Mouse (Mus musculus) limb, embryonic 10.5 days (tissue): Measurements from ENCODE around the gene Nfatc2ip. TPM values are rescaled to one million over a fixed set of nuclear protein-coding genes. Genes with fewer than 3 reads are reported as not detected.

ENCODE experiments used
- DNase-seq: peaks from one replicate; pipeline ENCODE4 v3.0.0-alpha.2; 2017; ENCODE audit warnings: low spot score
- H3K27ac ChIP-seq: fragments of 300-500 bp; sonication (generic); 2 replicates; pipeline ENCODE4 v1.5.1; 2016; ENCODE audit warnings: mild to moderate bottlenecking
- H3K27me3 ChIP-seq: fragments of 300-500 bp; sonication (generic); 2 replicates; pipeline ENCODE4 v1.6.1; 2016; ENCODE audit warnings: low read depth, mild to moderate bottlenecking; ENCODE audit not compliant: poor library complexity, severe bottlenecking
- H3K36me3 ChIP-seq: fragments of 300-500 bp; sonication (generic); 2 replicates; pipeline ENCODE4 v1.6.1; 2016; ENCODE audit warnings: mild to moderate bottlenecking, moderate library complexity
- H3K4me1 ChIP-seq: fragments of 300-500 bp; sonication (generic); 2 replicates; pipeline ENCODE4 v1.6.1; 2016
- H3K4me3 ChIP-seq: fragments of 300-500 bp; sonication (generic); 2 replicates; pipeline ENCODE4 v1.5.1; 2016; ENCODE audit warnings: mild to moderate bottlenecking, moderate library complexity
- H3K9me3 ChIP-seq: fragments of 300-500 bp; sonication (generic); replicated peaks from 2 replicates; pipeline ENCODE4 v1.6.1; 2016; ENCODE audit warnings: mild to moderate bottlenecking
- WGBS: fragments of 180-500 bp; shearing (Covaris S2); methylation state at CpG from one replicate; pipeline ENCODE4 v1.1.7; 2016; 5-methylcytosine and 5-hydroxymethylcytosine counted together
- microRNA-seq: library from miRNA; unstranded; fragments of <30 nt; microRNA quantifications from one replicate; pipeline ENCODE4, GENCODE M21; 2017
- polyA plus RNA-seq: library from polyadenylated mRNA; unstranded; fragments of >200 nt; fragmentation: Nextera tagmentation; extraction: Ambion mirVana; gene quantifications from 2 replicates; pipeline ENCODE4 v1.2.1, GENCODE M21; 2016

The Nfatc2ip gene
- polyA plus RNA-seq, 1 experiment from 2014 or later = 2.6 TPM

- no peak overlapping the region for H3K4me3 ChIP-seq
- no peaks in the 10 kb centered on the region for H3K36me3 ChIP-seq
- no peaks in the 10 kb centered on the region; the same call in 1 of the 2 replicates for H3K4me1 ChIP-seq
- WGBS = 58% methylated on average over 1 of the region's 1 CpGs
- no peaks in the 10 kb centered on the region for H3K27me3 ChIP-seq
- no peak for DNase-seq
- H3K9me3 ChIP-seq = no peaks in the 10 kb centered on the region
- no peak overlapping the region for H3K27ac ChIP-seq
These were observed 49.4 kb downstream of the Nfatc2ip start for GRCm38 (mm10) chr7:126347098-126347497.

GRCm38 (mm10) chr7:126345969-126346368 lies 50.6 kb downstream of the Nfatc2ip start:
- WGBS = 61% methylated on average over 3 of the region's 3 CpGs
- H3K36me3 ChIP-seq = no peaks in the 10 kb centered on the region
- H3K27me3 ChIP-seq = no peaks in the 10 kb centered on the region
- no peak for DNase-seq
- no peak overlapping the region for H3K27ac ChIP-seq
- no peak overlapping the region for H3K4me3 ChIP-seq
- H3K4me1 ChIP-seq = no peaks in the 10 kb centered on the region; the same call in 1 of the 2 replicates
- no peaks in the 10 kb centered on the region for H3K9me3 ChIP-seq

- no peak for DNase-seq
- H3K4me3 ChIP-seq = no peak overlapping the region
- WGBS = 79% methylated on average over 3 of the region's 3 CpGs
These were observed 51.0 kb downstream of the Nfatc2ip start for GRCm38 (mm10) chr7:126345557-126345956.

GRCm38 (mm10) chr7:126340896-126341295 lies 55.6 kb downstream of the Nfatc2ip start:
- Histone ChIP-seq H3K27me3 (no peaks in the 10 kb centered on the region), H3K27ac (no peak overlapping the region), H3K4me3 (no peak overlapping the region), H3K9me3 (no peaks in the 10 kb centered on the region), H3K4me1 (no peaks in the 10 kb centered on the region; the same call in 1 of the 2 replicates), H3K36me3 (no peaks in the 10 kb centered on the region)
- WGBS = 59% methylated on average over 6 of the region's 6 CpGs
- DNase-seq = no peak

More at GRCm38 (mm10) chr7:126345557-126345956, 51.0 kb downstream of the Nfatc2ip start:
- H3K4me1 ChIP-seq = no peaks in the 10 kb centered on the region; the same call in 1 of the 2 replicates
- H3K27me3 ChIP-seq = no peaks in the 10 kb centered on the region
- H3K9me3 ChIP-seq = no peaks in the 10 kb centered on the region
- no peak overlapping the region for H3K27ac ChIP-seq
- H3K36me3 ChIP-seq = no peaks in the 10 kb centered on the region

- DNase-seq = no peak
- 77% methylated on average over 6 of the region's 6 CpGs for WGBS
- no peaks in the 10 kb centered on the region for H3K27me3 ChIP-seq
- H3K9me3 ChIP-seq = no peaks in the 10 kb centered on the region
- H3K4me3 ChIP-seq = no peak overlapping the region
- H3K36me3 ChIP-seq = no peaks in the 10 kb centered on the region
- no peaks in the 10 kb centered on the region; the same call in 1 of the 2 replicates for H3K4me1 ChIP-seq
- H3K27ac ChIP-seq = no peak overlapping the region
These were observed 56.3 kb downstream of the Nfatc2ip start for GRCm38 (mm10) chr7:126340206-126340618.

GRCm38 (mm10) chr7:126339521-126339971 lies 57.0 kb downstream of the Nfatc2ip start:
- Histone ChIP-seq H3K36me3 (no peaks in the 10 kb centered on the region), H3K9me3 (no peaks in the 10 kb centered on the region), H3K4me3 (no peak overlapping the region), H3K27me3 (no peaks in the 10 kb centered on the region), H3K4me1 (no peaks in the 10 kb centered on the region; the same call in 1 of the 2 replicates), H3K27ac (no peak overlapping the region)
- DNase-seq = no peak
- 81% methylated on average over 8 of the region's 8 CpGs for WGBS

- no peak overlapping the region for H3K27ac ChIP-seq
- H3K4me3 ChIP-seq = no peak overlapping the region
- WGBS = 85% methylated on average over 8 of the region's 8 CpGs
- DNase-seq = no peak
- H3K4me1 ChIP-seq = no peaks in the 10 kb centered on the region
- H3K36me3 ChIP-seq = no peaks in the 10 kb centered on the region
- H3K9me3 ChIP-seq = no peaks in the 10 kb centered on the region
- no peaks in the 10 kb centered on the region for H3K27me3 ChIP-seq
These were observed 57.6 kb downstream of the Nfatc2ip start for GRCm38 (mm10) chr7:126338906-126339305.

GRCm38 (mm10) chr7:126335556-126335955 lies 61.0 kb downstream of the Nfatc2ip start:
- H3K9me3 ChIP-seq = no peaks in the 10 kb centered on the region
- no peak overlapping the region for H3K27ac ChIP-seq
- 82% methylated on average over 1 of the region's 1 CpGs for WGBS
- H3K27me3 ChIP-seq = no peaks in the 10 kb centered on the region
- no peaks in the 10 kb centered on the region for H3K36me3 ChIP-seq
- H3K4me1 ChIP-seq = no peaks in the 10 kb centered on the region
- no peak for DNase-seq
- no peak overlapping the region for H3K4me3 ChIP-seq

Small RNA genes within 50 kb of the gene (microRNA-seq; reads per million reads assigned to microRNA genes)
- not detected for gene Mir7058

Other genes starting within 250 kb of the Nfatc2ip start
- 74.7 and 80.1 TPM in 2 replicates for gene Xpo6, start 196.2 kb downstream of the Nfatc2ip start, polyA plus RNA-seq
- 83.4 and 122 TPM in 2 replicates for gene Sbk1, start 124.1 kb downstream of the Nfatc2ip start, polyA plus RNA-seq
- gene Lat, start 27.2 kb downstream of the Nfatc2ip start, polyA plus RNA-seq = 1.6 and 3.0 TPM in 2 replicates
- 67.7 and 68.4 TPM in 2 replicates for gene Spns1, start 19.3 kb downstream of the Nfatc2ip start, polyA plus RNA-seq
- not detected in 2 replicates for gene Cd19, start 18.2 kb upstream of the Nfatc2ip start, polyA plus RNA-seq
- gene Rabep2, start 32.0 kb upstream of the Nfatc2ip start, polyA plus RNA-seq = 30.3 and 36.9 TPM in 2 replicates
- gene Atp2a1, start 66.4 kb upstream of the Nfatc2ip start, polyA plus RNA-seq = 0.59 and 5.3 TPM in 2 replicates
- gene Sh2b1, start 78.7 kb upstream of the Nfatc2ip start, polyA plus RNA-seq = 55.1 and 62.5 TPM in 2 replicates
- 182 and 207 TPM in 2 replicates for gene Tufm, start 90.6 kb upstream of the Nfatc2ip start, polyA plus RNA-seq
- gene Atxn2l, start 106.7 kb upstream of the Nfatc2ip start, polyA plus RNA-seq = 60.6 and 62.5 TPM in 2 replicates
- gene Eif3c, start 169.7 kb upstream of the Nfatc2ip start, polyA plus RNA-seq = 230 and 241 TPM in 2 replicates
- gene Apobr, start 188.2 kb upstream of the Nfatc2ip start, polyA plus RNA-seq = 0.29 and 0.51 TPM in 2 replicates
- gene Cln3, start 189.1 kb upstream of the Nfatc2ip start, polyA plus RNA-seq = 27.0 and 27.8 TPM in 2 replicates
- gene Il27, start 198.2 kb upstream of the Nfatc2ip start, polyA plus RNA-seq = not detected in 2 replicates
- 0.45 and 0.78 TPM in 2 replicates for gene Nupr1, start 234.1 kb upstream of the Nfatc2ip start, polyA plus RNA-seq